Mouse (Mus musculus): ENCODE measurements around the gene Dera.

- TF ChIP-seq POLR2A (IDR thresholded peaks at IDR 0.05; ENCODE audit: control insufficient read depth, extremely low read depth, insufficient read depth, low read length, poor library complexity): no peak
- TF ChIP-seq CTCF (IDR thresholded peaks at IDR 0.05; ENCODE audit: borderline replicate concordance, control insufficient read depth, extremely low read depth, insufficient read depth, low read length, poor library complexity): no peak
Measured at GRCm38 (mm10) chr6:137887258-137887657, 132.9 kb downstream of the Dera start.

Data from thymus, adult 2 months (tissue).